Mouse (Mus musculus): ENCODE data around the gene Apoc2. TPM values are rescaled to one million over a fixed set of nuclear protein-coding genes. Genes with fewer than 3 reads are reported as not detected.

Gene Apoc2
- polyA plus RNA-seq, 1 experiment from 2014 or later, result 1.7 TPM

- 96% methylated on average over 15 of the region's 15 CpGs for WGBS
- Histone ChIP-seq H3K36me3 (peaks cover 70% of the 10 kb centered on the region), H3K4me3 (no peak overlapping the region), H3K27ac (no peak overlapping the region), H3K4me1 (no peaks in the 10 kb centered on the region; the same call in 1 of the 2 replicates), H3K9me3 (no peaks in the 10 kb centered on the region), H3K27me3 (replicated peaks) (no peaks in the 10 kb centered on the region), H3K4me2 (replicated peaks) (no peak overlapping the region), H3K9ac (no peak overlapping the region)
- no peak for ATAC-seq (ENCODE audit: low FRiP score, low read depth)
These were observed 43.9 kb downstream of the Apoc2 start for GRCm38 (mm10) chr7:19633855-19634254.

GRCm38 (mm10) chr7:19633197-19633596, 44.5 kb downstream of the Apoc2 start:
- Histone ChIP-seq H3K9me3 (no peaks in the 10 kb centered on the region), H3K27ac (no peak overlapping the region), H3K27me3 (replicated peaks) (no peaks in the 10 kb centered on the region), H3K4me2 (replicated peaks) (no peak overlapping the region), H3K4me1 (no peaks in the 10 kb centered on the region; the same call in 1 of the 2 replicates), H3K36me3 (peaks cover 63% of the 10 kb centered on the region), H3K4me3 (no peak overlapping the region), H3K9ac (no peak overlapping the region)
- no peak for ATAC-seq (ENCODE audit: low FRiP score, low read depth)
- 92% methylated on average over 17 of the region's 17 CpGs for WGBS

GRCm38 (mm10) chr7:19632720-19633119, 45.0 kb downstream of the Apoc2 start:
- Histone ChIP-seq H3K9ac (no peak overlapping the region), H3K36me3 (peaks cover 58% of the 10 kb centered on the region), H3K9me3 (no peaks in the 10 kb centered on the region), H3K27me3 (replicated peaks) (no peaks in the 10 kb centered on the region), H3K4me2 (replicated peaks) (no peak overlapping the region), H3K4me3 (no peak overlapping the region), H3K27ac (no peak overlapping the region), H3K4me1 (no peaks in the 10 kb centered on the region; the same call in 1 of the 2 replicates)
- no peak for ATAC-seq (ENCODE audit: low FRiP score, low read depth)

GRCm38 (mm10) chr7:19632275-19632674, 45.5 kb downstream of the Apoc2 start:
- Histone ChIP-seq H3K4me2 (replicated peaks) (no peak overlapping the region), H3K4me1 (no peaks in the 10 kb centered on the region; the same call in 1 of the 2 replicates), H3K36me3 (peaks cover 54% of the 10 kb centered on the region)

GRCm38 (mm10) chr7:19629361-19629734, 48.4 kb downstream of the Apoc2 start, which contains the start of gene Relb:
TSS of gene Relb (minus strand) at chr7:19629438.
- under 1% methylated on average over 28 of the region's 41 CpGs for WGBS
- Histone ChIP-seq H3K27me3 (replicated peaks) (no peaks in the 10 kb centered on the region), H3K9ac (peak within 1 kb of the TSS; percentile 47), H3K27ac (no peak within 1 kb of the TSS), H3K4me2 (replicated peaks) (peak within 1 kb of the TSS; percentile 97), H3K36me3 (peaks cover 25% of the 10 kb centered on the region), H3K4me3 (peak within 1 kb of the TSS; percentile 76), H3K4me1 (no peaks in the 10 kb centered on the region; the same call in 1 of the 2 replicates), H3K9me3 (no peaks in the 10 kb centered on the region)
- peak; percentile 79 for ATAC-seq (ENCODE audit: low FRiP score, low read depth)

More at GRCm38 (mm10) chr7:19632275-19632674, 45.5 kb downstream of the Apoc2 start:
- Histone ChIP-seq H3K9me3 (no peaks in the 10 kb centered on the region), H3K9ac (no peak overlapping the region), H3K4me3 (no peak overlapping the region), H3K27ac (no peak overlapping the region), H3K27me3 (replicated peaks) (no peaks in the 10 kb centered on the region)
- ATAC-seq (ENCODE audit: low FRiP score, low read depth), result no peak

GRCm38 (mm10) chr7:19628536-19629360, 49.0 kb downstream of the Apoc2 start:
- Histone ChIP-seq H3K9ac (peak overlapping the region; percentile 47), H3K4me1 (no peaks in the 10 kb centered on the region; the same call in 1 of the 2 replicates), H3K9me3 (no peaks in the 10 kb centered on the region), H3K36me3 (peaks cover 19% of the 10 kb centered on the region), H3K27me3 (replicated peaks) (no peaks in the 10 kb centered on the region), H3K4me2 (replicated peaks) (peak overlapping the region; percentile 97), H3K27ac (no peak overlapping the region), H3K4me3 (peak overlapping the region; percentile 76)
- 2% methylated on average over 55 of the region's 57 CpGs for WGBS
- ATAC-seq (ENCODE audit: low FRiP score, low read depth), result peak; percentile 87

GRCm38 (mm10) chr7:19628192-19628535, 49.6 kb downstream of the Apoc2 start:
- no peak overlapping the region for H3K9ac ChIP-seq

GRCm38 (mm10) chr7:19627721-19628120, 50.0 kb downstream of the Apoc2 start:
- Histone ChIP-seq H3K4me3 (no peak overlapping the region), H3K36me3 (peaks cover 8% of the 10 kb centered on the region), H3K9me3 (no peaks in the 10 kb centered on the region), H3K9ac (no peak overlapping the region), H3K27ac (no peak overlapping the region), H3K27me3 (replicated peaks) (no peaks in the 10 kb centered on the region), H3K4me1 (no peaks in the 10 kb centered on the region; the same call in 1 of the 2 replicates), H3K4me2 (replicated peaks) (peak overlapping the region; percentile 97)
- WGBS, result 79% methylated on average over 3 of the region's 3 CpGs
- ATAC-seq (ENCODE audit: low FRiP score, low read depth), result no peak

More at GRCm38 (mm10) chr7:19628192-19628535, 49.6 kb downstream of the Apoc2 start:
- peaks cover 13% of the 10 kb centered on the region for H3K36me3 ChIP-seq
- H3K9me3 ChIP-seq, result no peaks in the 10 kb centered on the region
- no peaks in the 10 kb centered on the region for H3K27me3 ChIP-seq (replicated peaks)
- ATAC-seq (ENCODE audit: low FRiP score, low read depth), result no peak
- no peak overlapping the region for H3K27ac ChIP-seq
- WGBS, result 16% methylated on average over 17 of the region's 17 CpGs
- H3K4me1 ChIP-seq, result no peaks in the 10 kb centered on the region; the same call in 1 of the 2 replicates
- H3K4me3 ChIP-seq, result peak overlapping the region; percentile 76
- peak overlapping the region; percentile 97 for H3K4me2 ChIP-seq (replicated peaks)

DNA sequence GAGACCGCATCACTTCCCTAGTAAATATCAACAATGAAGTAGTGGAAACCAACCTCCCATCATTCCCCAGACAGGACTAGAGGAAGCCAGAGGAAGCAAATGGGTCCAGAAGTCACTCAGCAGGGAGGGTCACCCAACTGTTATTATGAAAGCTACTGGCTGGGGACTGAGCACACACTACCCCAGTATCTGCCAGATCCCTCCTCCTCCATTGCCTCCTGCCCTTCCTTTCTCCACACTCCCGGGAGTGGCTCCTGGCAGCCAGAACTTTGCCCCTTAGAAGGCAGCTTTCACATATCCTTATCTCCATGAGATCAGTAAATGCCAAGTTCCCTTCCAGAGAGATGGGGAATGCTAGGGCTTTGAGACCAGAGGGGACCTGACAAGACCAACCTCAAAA, 54.3 kb downstream of the Apoc2 start:
- no peaks in the 10 kb centered on the region for H3K36me3 ChIP-seq
- H3K4me1 ChIP-seq, result peaks cover 5% of the 10 kb centered on the region; the same call in 1 of the 2 replicates
- H3K4me2 ChIP-seq (replicated peaks), result no peak overlapping the region
- no peak for ATAC-seq (ENCODE audit: low FRiP score, low read depth)
- 79% methylated on average over 2 of the region's 2 CpGs for WGBS
- no peak overlapping the region for H3K9ac ChIP-seq
- H3K27me3 ChIP-seq (replicated peaks), result peaks cover 3% of the 10 kb centered on the region; the same call in 1 of the 2 replicates
- H3K4me3 ChIP-seq, result no peak overlapping the region
- H3K9me3 ChIP-seq, result no peaks in the 10 kb centered on the region
- no peak overlapping the region for H3K27ac ChIP-seq

DNA sequence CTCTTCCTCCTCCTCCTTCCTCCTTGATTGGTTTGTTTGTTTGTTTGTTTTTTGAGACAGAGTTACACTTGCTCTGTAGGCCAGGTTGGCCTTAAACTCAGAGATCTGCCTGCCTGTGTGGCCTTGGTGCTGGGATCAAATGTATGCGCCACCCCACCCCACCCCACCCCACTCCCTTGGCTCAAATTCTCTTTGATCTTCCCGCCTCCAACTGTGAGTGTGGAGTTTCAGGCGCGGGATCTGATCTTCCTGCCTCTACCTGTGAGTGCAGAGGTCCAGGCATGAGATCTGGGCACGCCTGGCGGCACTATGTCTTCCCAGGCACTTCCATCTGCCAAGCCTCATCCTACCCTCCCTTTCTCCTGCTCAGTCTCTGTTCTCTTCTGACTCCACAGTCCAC, 55.5 kb downstream of the Apoc2 start:
- Histone ChIP-seq H3K36me3 (no peaks in the 10 kb centered on the region), H3K27ac (no peak overlapping the region), H3K9me3 (no peaks in the 10 kb centered on the region), H3K4me1 (peaks cover 5% of the 10 kb centered on the region; the same call in 1 of the 2 replicates), H3K4me3 (no peak overlapping the region), H3K27me3 (replicated peaks) (peaks cover 3% of the 10 kb centered on the region; the same call in 1 of the 2 replicates), H3K4me2 (replicated peaks) (no peak overlapping the region), H3K9ac (no peak overlapping the region)
- ATAC-seq (ENCODE audit: low FRiP score, low read depth), result no peak
- 30% methylated on average over 6 of the region's 6 CpGs for whole genome bisulfite sequencing
